Mouse (Mus musculus): Measurements from ENCODE around the gene Garem2.
"Not testable (repeated sequence)": the region's sequence is repeated elsewhere in the genome, so short reads cannot be mapped to it uniquely, and the experiment has no call there.

Garem2 gene

GRCm38 (mm10) chr5:30104841-30105667 lies at the start of gene Garem2:
Garem2 (plus strand) TSS chr5:30105161.
- in situ Hi-C loops (cut with MboI; ENCODE audit: low sequenced_read_pairs) = no loop called here

GRCm38 (mm10) chr5:30058216-30058731 lies 46.7 kb upstream of the Garem2 start:
- in situ Hi-C loops (cut with MboI; ENCODE audit: low sequenced_read_pairs) = no loop called here

GRCm38 (mm10) chr5:30059607-30060006 lies 45.4 kb upstream of the Garem2 start:
- in situ Hi-C loops (cut with MboI; ENCODE audit: low sequenced_read_pairs) = not testable (repeated sequence)

- in situ Hi-C loops (cut with MboI; ENCODE audit: low sequenced_read_pairs) = no loop called here
These were observed 37.2 kb upstream of the Garem2 start for GRCm38 (mm10) chr5:30067726-30068125.

GRCm38 (mm10) chr5:30071677-30072076 lies 33.3 kb upstream of the Garem2 start:
- in situ Hi-C loops (cut with MboI; ENCODE audit: low sequenced_read_pairs) = no loop called here

GRCm38 (mm10) chr5:30072377-30072776 lies 32.6 kb upstream of the Garem2 start:
- in situ Hi-C loops (cut with MboI; ENCODE audit: low sequenced_read_pairs) = no loop called here

- in situ Hi-C loops (cut with MboI; ENCODE audit: low sequenced_read_pairs) = no loop called here
These were observed 31.8 kb upstream of the Garem2 start, which contains the start of gene Tyms for GRCm38 (mm10) chr5:30072825-30073821. Tyms (minus strand) TSS chr5:30073617.

- in situ Hi-C loops (cut with MboI; ENCODE audit: low sequenced_read_pairs) = no loop called here
These were observed 12.3 kb upstream of the Garem2 start for GRCm38 (mm10) chr5:30092701-30093100.

- in situ Hi-C loops (cut with MboI; ENCODE audit: low sequenced_read_pairs) = no loop called here
These were observed 10.6 kb upstream of the Garem2 start for GRCm38 (mm10) chr5:30094399-30094798.

- in situ Hi-C loops (cut with MboI; ENCODE audit: low sequenced_read_pairs) = no loop called here
These were observed 9.2 kb upstream of the Garem2 start for GRCm38 (mm10) chr5:30095731-30096130.

GRCm38 (mm10) chr5:30098260-30098659 lies 6.7 kb upstream of the Garem2 start:
- in situ Hi-C loops (cut with MboI; ENCODE audit: low sequenced_read_pairs) = no loop called here

GRCm38 (mm10) chr5:30103340-30103739 lies 1.6 kb upstream of the Garem2 start:
- in situ Hi-C loops (cut with MboI; ENCODE audit: low sequenced_read_pairs) = no loop called here

GRCm38 (mm10) chr5:30104339-30104738 lies 622 bp upstream of the Garem2 start:
- in situ Hi-C loops (cut with MboI; ENCODE audit: low sequenced_read_pairs) = no loop called here

GRCm38 (mm10) chr5:30105668-30106300 lies 823 bp downstream of the Garem2 start, which contains the start of gene 3110082J24Rik:
3110082J24Rik (minus strand) TSS chr5:30106086.
- in situ Hi-C loops (cut with MboI; ENCODE audit: low sequenced_read_pairs) = no loop called here

- in situ Hi-C loops (cut with MboI; ENCODE audit: low sequenced_read_pairs) = no loop called here
These were observed 1.8 kb downstream of the Garem2 start for GRCm38 (mm10) chr5:30106756-30107155.

GRCm38 (mm10) chr5:30107186-30107585 lies 2.2 kb downstream of the Garem2 start:
- in situ Hi-C loops (cut with MboI; ENCODE audit: low sequenced_read_pairs) = no loop called here

GRCm38 (mm10) chr5:30107611-30108041 lies 2.7 kb downstream of the Garem2 start:
- in situ Hi-C loops (cut with MboI; ENCODE audit: low sequenced_read_pairs) = no loop called here

- in situ Hi-C loops (cut with MboI; ENCODE audit: low sequenced_read_pairs) = no loop called here
These were observed 3.3 kb downstream of the Garem2 start for GRCm38 (mm10) chr5:30108233-30108632.

- in situ Hi-C loops (cut with MboI; ENCODE audit: low sequenced_read_pairs) = no loop called here
These were observed 4.9 kb downstream of the Garem2 start for GRCm38 (mm10) chr5:30109899-30110298.

GRCm38 (mm10) chr5:30110371-30111060 lies 5.6 kb downstream of the Garem2 start:
- in situ Hi-C loops (cut with MboI; ENCODE audit: low sequenced_read_pairs) = no loop called here

Data from CH12F3 (cell line).